Mouse (Mus musculus) stomach, postnatal 0 days (tissue): ENCODE measurements around the gene Fhit. TPM values are rescaled to one million over a fixed set of nuclear protein-coding genes. Genes with fewer than 3 reads are reported as not detected.

Experiments
- ATAC-seq: fragments of 200-750 bp; cut with Nextera tagmentation; 2 replicates; pipeline ENCODE4 v1.8.0; 2017; ENCODE audit not compliant: low FRiP score, low TSS enrichment
- DNase-seq: peaks from one replicate; pipeline ENCODE4 v3.0.0-alpha.2; 2016; ENCODE audit warnings: low spot score
- H3K27ac ChIP-seq: fragments of 300-500 bp; sonication (generic); replicated peaks from 2 replicates; pipeline ENCODE4 v1.5.1; 2014; ENCODE audit warnings: mild to moderate bottlenecking, control low read depth
- H3K27me3 ChIP-seq: fragments of 300-500 bp; sonication (generic); 2 replicates; pipeline ENCODE4 v1.6.1; 2014; ENCODE audit warnings: low read length; ENCODE audit not compliant: control insufficient read depth, insufficient read depth
- H3K36me3 ChIP-seq: fragments of 300-500 bp; sonication (generic); 2 replicates; pipeline ENCODE4 v1.6.1; 2014; ENCODE audit warnings: low read length, mixed read lengths; ENCODE audit not compliant: control insufficient read depth, insufficient read depth
- H3K4me1 ChIP-seq: fragments of 300-500 bp; sonication (generic); replicated peaks from 2 replicates; pipeline ENCODE4 v1.6.1; 2014; ENCODE audit warnings: antibody characterized with exemption; ENCODE audit not compliant: control insufficient read depth, insufficient read depth
- H3K4me2 ChIP-seq: fragments of 300-500 bp; sonication (generic); replicated peaks from 2 replicates; pipeline ENCODE4 v1.6.1; 2014; ENCODE audit warnings: low read depth, mild to moderate bottlenecking, control low read depth, moderate library complexity
- H3K4me3 ChIP-seq: fragments of 300-500 bp; sonication (generic); 2 replicates; pipeline ENCODE4 v1.5.1; 2014; ENCODE audit warnings: low read depth, low read length, control low read depth
- H3K9ac ChIP-seq: fragments of 300-500 bp; sonication (generic); 2 replicates; pipeline ENCODE4 v1.6.1; 2014; ENCODE audit warnings: mild to moderate bottlenecking, low read length, control low read depth, mixed read lengths
- H3K9me3 ChIP-seq: fragments of 300-500 bp; sonication (generic); 2 replicates; pipeline ENCODE4 v1.6.1; 2016; ENCODE audit warnings: low read length; ENCODE audit not compliant: control insufficient read depth
- CTCF ChIP-seq: IDR thresholded peaks from 2 replicates; pipeline ENCODE4 v1.5.1; 2016; ENCODE audit warnings: antibody characterized with exemption, low read depth, mild to moderate bottlenecking, moderate library complexity
- EP300 ChIP-seq: optimal IDR thresholded peaks from 2 replicates; pipeline ENCODE3; 2016; ENCODE audit warnings: antibody characterized with exemption
- WGBS: fragments of 180-500 bp; shearing (Covaris S2); extraction: QIAGEN DNeasy Blood & Tissue Kit; methylation state at CpG from one replicate; pipeline ENCODE4 v1.1.7; 2014; 5-methylcytosine and 5-hydroxymethylcytosine counted together
- polyA plus RNA-seq: library from polyadenylated mRNA; unstranded; fragments of >200 nt; fragmentation: Nextera tagmentation; extraction: Ambion mirVana; gene quantifications from 2 replicates; pipeline ENCODE4 v1.2.1, GENCODE M21; 2015

Fhit gene
- polyA plus RNA-seq, 1 experiment from 2014 or later, result 12.2 TPM

DNA sequence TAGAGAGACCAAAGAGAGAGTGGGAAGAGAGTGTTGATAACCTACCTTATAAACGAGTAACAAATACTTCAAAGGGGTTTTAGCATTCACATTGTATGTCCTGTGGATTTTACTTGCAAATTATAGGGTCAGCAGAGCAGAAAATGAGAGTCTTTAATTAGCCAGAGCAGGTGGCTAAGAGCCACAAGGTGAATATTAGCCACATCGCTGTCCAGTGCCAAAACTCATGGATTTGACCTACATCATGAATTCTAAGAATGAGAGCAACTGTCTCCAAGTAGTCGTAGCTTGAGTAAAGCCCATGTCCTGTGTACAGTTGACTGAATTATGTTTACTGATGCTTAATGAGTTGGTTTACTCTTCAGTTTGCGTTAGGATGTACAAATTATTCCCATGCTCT lies 1039.7 kb downstream of the Fhit start:
- H3K27me3 ChIP-seq, result no peaks in the 10 kb centered on the region
- H3K9me3 ChIP-seq, result no peaks in the 10 kb centered on the region
- no peak overlapping the region for H3K9ac ChIP-seq
- TF ChIP-seq EP300 (no peak), CTCF (no peak)
- no peak overlapping the region for H3K4me2 ChIP-seq
- 81% methylated on average over 4 of the region's 4 CpGs for WGBS
- no peak overlapping the region for H3K27ac ChIP-seq
- no peak for ATAC-seq
- no peaks in the 10 kb centered on the region for H3K4me1 ChIP-seq
- DNase-seq, result no peak
- no peaks in the 10 kb centered on the region for H3K36me3 ChIP-seq
- no peak overlapping the region for H3K4me3 ChIP-seq

- ATAC-seq, result no peak
- Histone ChIP-seq H3K4me1 (no peaks in the 10 kb centered on the region), H3K9me3 (no peaks in the 10 kb centered on the region), H3K9ac (no peak overlapping the region), H3K4me2 (no peak overlapping the region), H3K27ac (no peak overlapping the region), H3K4me3 (no peak overlapping the region), H3K27me3 (no peaks in the 10 kb centered on the region), H3K36me3 (no peaks in the 10 kb centered on the region)
- no peak for DNase-seq
- TF ChIP-seq CTCF (no peak), EP300 (no peak)
- WGBS, result 84% methylated on average over 2 of the region's 2 CpGs
Observed at GRCm38 (mm10) chr14:10096236-10096635, 1065.6 kb downstream of the Fhit start.

- Histone ChIP-seq H3K4me1 (no peaks in the 10 kb centered on the region), H3K9ac (no peak overlapping the region), H3K27me3 (no peaks in the 10 kb centered on the region), H3K36me3 (no peaks in the 10 kb centered on the region), H3K27ac (no peak overlapping the region), H3K4me2 (no peak overlapping the region), H3K4me3 (no peak overlapping the region), H3K9me3 (no peaks in the 10 kb centered on the region)
- DNase-seq, result no peak
- no peak for ATAC-seq
- 70% methylated on average over 3 of the region's 3 CpGs for WGBS
- TF ChIP-seq EP300, result no peak
- no peak for TF ChIP-seq CTCF
Observed at GRCm38 (mm10) chr14:10079062-10079461, 1082.8 kb downstream of the Fhit start.

DNA sequence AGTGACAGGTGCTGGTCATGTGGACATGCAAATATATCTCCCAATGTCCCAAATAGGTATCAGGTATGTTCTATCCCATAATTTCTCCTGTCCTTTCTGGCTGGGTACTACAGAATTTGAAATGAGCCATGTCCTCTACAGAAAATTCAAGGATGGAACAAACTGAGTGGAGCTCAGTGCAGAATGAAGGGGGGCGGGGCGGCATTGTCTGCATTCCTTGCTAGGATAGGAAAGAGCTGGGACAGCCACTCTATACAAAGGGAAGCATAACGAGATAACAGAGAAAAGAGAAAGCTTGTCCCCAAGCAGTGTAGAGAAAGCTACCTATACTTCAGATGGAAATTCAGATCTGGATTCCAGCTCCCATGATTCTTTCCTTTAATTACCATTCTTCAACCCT lies 1111.9 kb downstream of the Fhit start:
- DNase-seq (no peak), ATAC-seq (no peak)
- no peak for TF ChIP-seq EP300
- 79% methylated on average over 3 of the region's 3 CpGs for WGBS
- H3K36me3 ChIP-seq, result no peaks in the 10 kb centered on the region
- no peaks in the 10 kb centered on the region for H3K4me1 ChIP-seq
- H3K9me3 ChIP-seq, result no peaks in the 10 kb centered on the region
- no peak overlapping the region for H3K4me3 ChIP-seq
- no peak overlapping the region for H3K27ac ChIP-seq
- H3K9ac ChIP-seq, result no peak overlapping the region
- H3K4me2 ChIP-seq, result no peak overlapping the region
- no peaks in the 10 kb centered on the region for H3K27me3 ChIP-seq

- Histone ChIP-seq H3K27ac (no peak overlapping the region), H3K36me3 (no peaks in the 10 kb centered on the region), H3K4me3 (no peak overlapping the region), H3K9me3 (no peaks in the 10 kb centered on the region), H3K27me3 (no peaks in the 10 kb centered on the region), H3K4me2 (no peak overlapping the region), H3K4me1 (no peaks in the 10 kb centered on the region), H3K9ac (no peak overlapping the region)
- TF ChIP-seq CTCF (no peak), EP300 (no peak)
- DNase-seq, result no peak
- no peak for ATAC-seq
- 61% methylated on average over 2 of the region's 2 CpGs for WGBS
Observed at GRCm38 (mm10) chr14:10047123-10047783, 1114.6 kb downstream of the Fhit start.

GRCm38 (mm10) chr14:10046336-10047122 lies 1115.3 kb downstream of the Fhit start:
- Histone ChIP-seq H3K27me3 (no peaks in the 10 kb centered on the region), H3K4me3 (no peak overlapping the region), H3K4me2 (no peak overlapping the region), H3K36me3 (no peaks in the 10 kb centered on the region), H3K9me3 (no peaks in the 10 kb centered on the region), H3K27ac (no peak overlapping the region), H3K9ac (no peak overlapping the region), H3K4me1 (no peaks in the 10 kb centered on the region)
- DNase-seq (no peak), ATAC-seq (no peak)
- TF ChIP-seq EP300 (no peak), CTCF (no peak)
- 31% methylated on average over 7 of the region's 7 CpGs for WGBS
